Mouse (Mus musculus): ENCODE measurements around the gene Adgra3. TPM values are rescaled to one million over a fixed set of nuclear protein-coding genes. Genes with fewer than 3 reads are reported as not detected.

Gene Adgra3
- polyA plus RNA-seq, 2 experiments = 4.0 to 4.9 TPM

DNA sequence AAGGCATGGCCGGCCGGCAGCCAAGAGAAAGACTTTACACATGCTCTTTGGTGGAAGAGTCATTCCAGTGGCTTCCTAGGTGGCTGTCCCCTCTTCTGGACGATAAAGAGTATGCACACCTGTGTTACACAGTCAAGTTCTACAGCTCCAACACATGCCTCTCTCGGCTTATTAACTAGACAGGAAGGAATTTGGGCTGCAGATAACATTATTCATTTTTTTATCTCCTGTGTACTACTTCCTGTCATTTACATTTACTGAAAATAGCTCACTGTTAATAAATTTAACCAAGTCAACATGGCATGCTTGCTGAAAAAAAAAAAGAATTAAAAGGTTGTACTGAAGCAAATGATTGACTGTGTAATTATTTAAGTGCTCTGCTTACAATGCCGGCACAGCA, 78.1 kb downstream of the Adgra3 start:
- no peak overlapping the region for H3K4me3 ChIP-seq (ENCODE audit: insufficient read depth in 1 of 2, low read depth in 2 of 2, low read length in 2 of 2)
- DNase-seq (ENCODE audit: low read depth in 3 of 3, low spot score in 3 of 3) (no peak), ATAC-seq (ENCODE audit: insufficient read depth) (no peak)

GRCm38 (mm10) chr5:49979246-49979645, 79.6 kb downstream of the Adgra3 start:
- no peaks in the 10 kb centered on the region for H3K36me3 ChIP-seq (replicated peaks; ENCODE audit: control insufficient read depth, insufficient read depth, low read depth)
- no peak overlapping the region for H3K4me2 ChIP-seq (ENCODE audit: low read depth)
- ATAC-seq (ENCODE audit: insufficient read depth) = no peak
- no peak for DNase-seq (ENCODE audit: low read depth in 3 of 3, low spot score in 3 of 3)
- H3K9me3 ChIP-seq (ENCODE audit: control insufficient read depth, low read length) = no peaks in the 10 kb centered on the region
- H3K9ac ChIP-seq (replicated peaks) = no peak overlapping the region
- H3K4me1 ChIP-seq (replicated peaks; ENCODE audit: control insufficient read depth in 2 of 2, insufficient read depth in 2 of 2, low read length in 1 of 2) = peaks cover 0 to 12% of the 10 kb centered on the region in 2 experiments; a peak in 2 of 4 replicates
- H3K27me3 ChIP-seq (ENCODE audit: control insufficient read depth, insufficient read depth, low read length) = no peaks in the 10 kb centered on the region
- 87% methylated on average over 14 of the region's 14 CpGs for WGBS (ENCODE audit: insufficient replicate concordance)
- no peak for TF ChIP-seq EP300 (IDR thresholded peaks at IDR 0.05; ENCODE audit: low read depth)
- no peak for TF ChIP-seq CTCF (IDR thresholded peaks at IDR 0.05; ENCODE audit: low read depth)
- H3K4me3 ChIP-seq (ENCODE audit: insufficient read depth in 1 of 2, low read depth in 2 of 2, low read length in 2 of 2) = no peak overlapping the region
- no peak overlapping the region for H3K27ac ChIP-seq

More for the DNA sequence above, 78.1 kb downstream of the Adgra3 start:
- no peak overlapping the region for H3K27ac ChIP-seq
- H3K4me2 ChIP-seq (ENCODE audit: low read depth) = no peak overlapping the region
- H3K9me3 ChIP-seq (ENCODE audit: control insufficient read depth, low read length) = no peaks in the 10 kb centered on the region
- H3K36me3 ChIP-seq (replicated peaks; ENCODE audit: control insufficient read depth, insufficient read depth, low read depth) = no peaks in the 10 kb centered on the region
- WGBS (ENCODE audit: insufficient replicate concordance) = 27% methylated on average over 5 of the region's 5 CpGs
- peaks cover 0 to 12% of the 10 kb centered on the region in 2 experiments; a peak in 2 of 4 replicates for H3K4me1 ChIP-seq (replicated peaks; ENCODE audit: control insufficient read depth in 2 of 2, insufficient read depth in 2 of 2, low read length in 1 of 2)
- H3K27me3 ChIP-seq (ENCODE audit: control insufficient read depth, insufficient read depth, low read length) = no peaks in the 10 kb centered on the region
- H3K9ac ChIP-seq (replicated peaks) = no peak overlapping the region
- TF ChIP-seq EP300 (IDR thresholded peaks at IDR 0.05; ENCODE audit: low read depth) (no peak), CTCF (IDR thresholded peaks at IDR 0.05; ENCODE audit: low read depth) (no peak)

DNA sequence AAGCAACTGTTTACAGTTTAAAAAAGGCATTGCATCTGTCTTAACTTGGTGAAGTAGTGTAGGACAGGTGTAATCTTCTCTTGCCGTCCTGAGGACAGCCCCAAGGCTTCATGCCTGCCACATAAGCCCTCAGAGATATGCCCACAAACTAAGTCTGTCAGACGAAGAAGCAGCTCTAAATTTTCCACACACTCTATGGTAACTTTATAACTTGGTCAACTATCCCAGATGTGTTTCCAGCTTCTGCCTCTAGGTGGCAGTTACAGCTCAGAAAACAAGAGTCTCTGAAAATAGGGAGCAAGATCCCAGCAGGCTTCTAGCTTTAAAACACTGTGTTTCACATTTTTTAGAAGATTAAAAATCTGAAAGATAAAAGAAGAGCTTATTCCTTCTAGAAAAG, 82.8 kb downstream of the Adgra3 start:
- ATAC-seq (ENCODE audit: insufficient read depth) (no peak), DNase-seq (ENCODE audit: low read depth in 3 of 3, low spot score in 3 of 3) (peak; percentile 6 to 31 (median 26))
- TF ChIP-seq CTCF (IDR thresholded peaks at IDR 0.05; ENCODE audit: low read depth) (peak; percentile 68), EP300 (IDR thresholded peaks at IDR 0.05; ENCODE audit: low read depth) (no peak)
- 36% methylated on average over 2 of the region's 2 CpGs for WGBS (ENCODE audit: insufficient replicate concordance)
- no peak overlapping the region for H3K27ac ChIP-seq
- no peak overlapping the region for H3K9ac ChIP-seq (replicated peaks)
- no peaks in the 10 kb centered on the region for H3K4me1 ChIP-seq (replicated peaks; ENCODE audit: control insufficient read depth in 2 of 2, insufficient read depth in 2 of 2, low read length in 1 of 2)
- no peak overlapping the region for H3K4me3 ChIP-seq (ENCODE audit: insufficient read depth in 1 of 2, low read depth in 2 of 2, low read length in 2 of 2)
- H3K9me3 ChIP-seq (ENCODE audit: control insufficient read depth, low read length) = no peaks in the 10 kb centered on the region
- H3K27me3 ChIP-seq (ENCODE audit: control insufficient read depth, insufficient read depth, low read length) = no peaks in the 10 kb centered on the region
- H3K36me3 ChIP-seq (replicated peaks; ENCODE audit: control insufficient read depth, insufficient read depth, low read depth) = no peaks in the 10 kb centered on the region
- H3K4me2 ChIP-seq (ENCODE audit: low read depth) = no peak overlapping the region

DNA sequence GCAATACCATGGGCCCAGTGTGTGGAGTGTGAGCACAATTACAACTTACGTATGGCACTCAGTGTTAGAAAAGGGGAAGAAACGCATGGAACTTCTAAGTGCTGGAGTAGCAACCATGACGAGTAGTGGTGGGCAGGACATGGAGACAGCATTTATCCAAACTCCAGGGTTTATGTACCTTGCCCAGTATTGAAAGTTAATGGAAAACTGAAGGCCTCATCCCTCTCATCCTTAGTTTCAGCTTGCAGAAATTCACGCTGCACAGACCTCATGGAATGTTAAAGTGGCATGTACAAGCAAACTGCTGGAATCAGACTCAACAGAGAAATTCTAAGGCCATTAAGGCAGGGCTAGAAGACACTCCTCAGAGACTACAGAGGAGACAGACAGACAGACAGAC, 84.6 kb downstream of the Adgra3 start:
- no peak for ATAC-seq (ENCODE audit: insufficient read depth)
- no peak for TF ChIP-seq CTCF (IDR thresholded peaks at IDR 0.05; ENCODE audit: low read depth)
- TF ChIP-seq EP300 (IDR thresholded peaks at IDR 0.05; ENCODE audit: low read depth) = no peak
- H3K4me2 ChIP-seq (ENCODE audit: low read depth) = no peak overlapping the region
- no peaks in the 10 kb centered on the region for H3K9me3 ChIP-seq (ENCODE audit: control insufficient read depth, low read length)
- no peak overlapping the region for H3K27ac ChIP-seq
- H3K4me1 ChIP-seq (replicated peaks; ENCODE audit: control insufficient read depth in 2 of 2, insufficient read depth in 2 of 2, low read length in 1 of 2) = no peaks in the 10 kb centered on the region
- H3K4me3 ChIP-seq (ENCODE audit: insufficient read depth in 1 of 2, low read depth in 2 of 2, low read length in 2 of 2) = no peak overlapping the region
- H3K27me3 ChIP-seq (ENCODE audit: control insufficient read depth, insufficient read depth, low read length) = no peaks in the 10 kb centered on the region
- H3K36me3 ChIP-seq (replicated peaks; ENCODE audit: control insufficient read depth, insufficient read depth, low read depth) = no peaks in the 10 kb centered on the region
- WGBS (ENCODE audit: insufficient replicate concordance) = 73% methylated on average over 4 of the region's 4 CpGs
- DNase-seq (ENCODE audit: low read depth in 3 of 3, low spot score in 3 of 3) = no peak
- no peak overlapping the region for H3K9ac ChIP-seq (replicated peaks)

GRCm38 (mm10) chr5:49969660-49970059, 89.1 kb downstream of the Adgra3 start:
- ATAC-seq (ENCODE audit: insufficient read depth) = no peak
- no peaks in the 10 kb centered on the region for H3K36me3 ChIP-seq (replicated peaks; ENCODE audit: control insufficient read depth, insufficient read depth, low read depth)
- no peak overlapping the region for H3K4me2 ChIP-seq (ENCODE audit: low read depth)
- 68% methylated on average over 8 of the region's 8 CpGs for WGBS (ENCODE audit: insufficient replicate concordance)
- no peak overlapping the region for H3K9ac ChIP-seq (replicated peaks)
- H3K27me3 ChIP-seq (ENCODE audit: control insufficient read depth, insufficient read depth, low read length) = no peaks in the 10 kb centered on the region
- no peaks in the 10 kb centered on the region for H3K4me1 ChIP-seq (replicated peaks; ENCODE audit: control insufficient read depth in 2 of 2, insufficient read depth in 2 of 2, low read length in 1 of 2)
- no peak overlapping the region for H3K27ac ChIP-seq
- TF ChIP-seq CTCF (IDR thresholded peaks at IDR 0.05; ENCODE audit: low read depth) (no peak), EP300 (IDR thresholded peaks at IDR 0.05; ENCODE audit: low read depth) (no peak)
- DNase-seq (ENCODE audit: low read depth in 3 of 3, low spot score in 3 of 3) = no peak
- H3K4me3 ChIP-seq (ENCODE audit: insufficient read depth in 1 of 2, low read depth in 2 of 2, low read length in 2 of 2) = no peak overlapping the region
- no peaks in the 10 kb centered on the region for H3K9me3 ChIP-seq (ENCODE audit: control insufficient read depth, low read length)

All from liver, embryonic 14.5 days (tissue).